Mouse (Mus musculus): ENCODE results near the gene Utrn.

DNA sequence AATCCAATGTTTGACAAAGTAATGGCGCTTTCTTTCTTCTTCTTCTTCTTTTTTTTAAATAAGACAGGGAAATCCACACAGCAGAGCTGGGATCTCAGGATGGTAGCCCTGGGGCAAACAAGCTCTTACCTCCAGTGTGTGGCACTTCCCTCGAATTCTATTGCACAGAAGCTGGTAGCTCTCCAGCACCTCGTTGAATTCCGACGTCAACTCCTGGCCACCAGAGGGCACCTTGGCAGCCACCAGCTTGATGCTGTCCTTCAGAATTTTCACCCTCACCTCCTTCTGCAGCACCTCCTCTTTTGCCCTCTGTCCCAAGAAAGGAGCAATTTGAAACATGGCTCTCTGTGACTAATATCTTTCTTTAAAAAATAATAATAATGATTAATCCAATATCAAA lies 178.6 kb downstream of the Utrn start:
- TF ChIP-seq CTCF (IDR thresholded peaks at IDR 0.05; ENCODE audit: low read depth, low read length) (peak; percentile 83), POLR2A (IDR thresholded peaks at IDR 0.05; ENCODE audit: insufficient read depth, low read length) (no peak), EP300 (IDR thresholded peaks at IDR 0.05; ENCODE audit: insufficient read depth, low read depth, low read length) (no peak)

All from ES-Bruce4 (cell line).